Mouse (Mus musculus): ENCODE data around the gene Slc22a17.

GRCm38 (mm10) chr14:54942479-54942878 lies 29.5 kb upstream of the Slc22a17 start:
- TF ChIP-seq POLR2A (IDR thresholded peaks at IDR 0.05; ENCODE audit: borderline replicate concordance, extremely low read depth, insufficient read depth, insufficient read length, poor library complexity, severe bottlenecking) (no peak), CTCF (IDR thresholded peaks at IDR 0.05; ENCODE audit: borderline replicate concordance, extremely low read depth, insufficient read depth, insufficient read length) (no peak)

Data from brain, embryonic 14.5 days (tissue).